Mouse (Mus musculus) hindbrain, embryonic 13.5 days (tissue): ENCODE data around the gene Wipf2. TPM values are rescaled to one million over a fixed set of nuclear protein-coding genes. Genes with fewer than 3 reads are reported as not detected.
"Not testable (repeated sequence)": the region's sequence is repeated elsewhere in the genome, so short reads cannot be mapped to it uniquely, and the experiment has no call there.

Source experiments
- ATAC-seq: fragments of 200-750 bp; cut with Nextera tagmentation; 2 replicates; pipeline ENCODE4 v1.8.0; 2017; ENCODE audit warnings: moderate TSS enrichment; ENCODE audit not compliant: low FRiP score
- H3K27ac ChIP-seq: fragments of 300-500 bp; sonication (generic); 2 replicates; pipeline ENCODE4 v1.5.1; 2015; ENCODE audit warnings: inconsistent platforms, mild to moderate bottlenecking, moderate library complexity
- H3K27me3 ChIP-seq: fragments of 300-500 bp; sonication (generic); 2 replicates; pipeline ENCODE4 v1.6.1; 2015; ENCODE audit warnings: mild to moderate bottlenecking, inconsistent platforms
- H3K36me3 ChIP-seq: fragments of 300-500 bp; sonication (generic); 2 replicates; pipeline ENCODE4 v1.6.1; 2015; ENCODE audit warnings: mild to moderate bottlenecking, inconsistent platforms
- H3K4me1 ChIP-seq: fragments of 300-500 bp; sonication (generic); replicated peaks from 2 replicates; pipeline ENCODE4 v1.6.1; 2015; ENCODE audit warnings: inconsistent platforms
- H3K4me2 ChIP-seq: fragments of 300-500 bp; sonication (generic); 2 replicates; pipeline ENCODE4 v1.6.1; 2015; ENCODE audit warnings: inconsistent platforms, mild to moderate bottlenecking, moderate library complexity
- H3K4me3 ChIP-seq: fragments of 300-500 bp; sonication (generic); 2 replicates; pipeline ENCODE4 v1.5.1; 2015; ENCODE audit warnings: mild to moderate bottlenecking, inconsistent platforms
- H3K9ac ChIP-seq: fragments of 300-500 bp; sonication (generic); 2 replicates; pipeline ENCODE4 v1.6.1; 2015; ENCODE audit warnings: mild to moderate bottlenecking, inconsistent platforms
- H3K9me3 ChIP-seq: fragments of 300-500 bp; sonication (generic); 2 replicates; pipeline ENCODE4 v1.6.1; 2016; ENCODE audit warnings: inconsistent platforms
- WGBS: fragments of 180-500 bp; shearing (Covaris S2); methylation state at CpG from one replicate; pipeline ENCODE4 v1.1.7; 2015; 5-methylcytosine and 5-hydroxymethylcytosine counted together
- polyA plus RNA-seq: library from polyadenylated mRNA; unstranded; fragments of >200 nt; fragmentation: Nextera tagmentation; extraction: Ambion mirVana; gene quantifications from 2 replicates; pipeline ENCODE4 v1.2.1, GENCODE M21; 2015

Wipf2 gene
- polyA plus RNA-seq, 1 experiment from 2014 or later, result 5.0 TPM

DNA sequence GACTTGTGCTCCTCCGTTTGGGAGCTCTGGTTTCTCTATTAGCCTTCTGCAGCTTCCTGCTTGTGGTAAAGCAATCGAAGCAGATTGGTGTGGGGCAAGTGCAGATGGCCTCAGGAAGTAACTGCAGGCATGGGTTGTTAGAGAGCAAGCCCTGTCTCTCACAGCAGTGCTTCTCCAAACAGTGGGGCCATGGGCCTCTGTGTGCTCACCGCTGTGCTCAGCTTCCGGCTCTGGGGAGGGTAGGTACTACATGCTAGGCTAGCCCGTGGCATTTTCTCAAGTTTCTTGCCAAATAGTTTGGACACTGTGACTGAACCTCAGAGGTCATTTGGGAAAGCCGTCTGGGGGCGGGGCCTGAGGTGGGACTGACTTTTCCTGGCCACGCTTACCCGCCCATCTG, 54.8 kb downstream of the Wipf2 start:
- no peak overlapping the region for H3K27ac ChIP-seq
- H3K4me3 ChIP-seq, result no peak overlapping the region
- no peak overlapping the region for H3K4me2 ChIP-seq
- H3K4me1 ChIP-seq, result peaks cover 24% of the 10 kb centered on the region
- no peaks in the 10 kb centered on the region for H3K9me3 ChIP-seq
- H3K9ac ChIP-seq, result peak overlapping the region; percentile 35; the same call in 1 of the 2 replicates
- WGBS, result 88% methylated on average over 9 of the region's 9 CpGs
- no peaks in the 10 kb centered on the region for H3K27me3 ChIP-seq
- no peak for ATAC-seq
- no peaks in the 10 kb centered on the region for H3K36me3 ChIP-seq

DNA sequence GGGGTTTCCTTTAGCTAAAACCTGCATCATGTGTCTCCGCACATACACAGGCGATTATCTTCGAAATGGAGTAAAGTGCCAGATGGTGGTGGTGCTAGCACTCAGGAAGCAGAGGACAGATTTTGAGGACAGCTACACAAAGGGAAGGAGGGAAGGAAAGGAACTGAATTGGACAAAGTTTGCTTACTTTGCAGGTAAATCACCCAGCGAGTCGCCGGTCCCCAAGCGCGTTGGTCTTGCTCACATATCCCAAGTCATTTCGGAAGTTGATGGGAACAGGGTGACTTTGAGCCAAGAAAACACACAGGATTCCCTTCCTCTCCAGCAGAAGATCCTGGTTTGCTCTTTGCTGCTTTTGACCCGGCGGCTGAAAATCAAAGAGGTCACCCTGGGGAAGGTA, 55.6 kb downstream of the Wipf2 start:
- no peak overlapping the region for H3K27ac ChIP-seq
- H3K4me1 ChIP-seq, result peaks cover 32% of the 10 kb centered on the region
- ATAC-seq, result no peak
- no peaks in the 10 kb centered on the region for H3K36me3 ChIP-seq
- no peak overlapping the region for H3K4me2 ChIP-seq
- H3K9me3 ChIP-seq, result no peaks in the 10 kb centered on the region
- WGBS, result 94% methylated on average over 11 of the region's 11 CpGs
- no peak overlapping the region for H3K9ac ChIP-seq
- no peak overlapping the region for H3K4me3 ChIP-seq
- H3K27me3 ChIP-seq, result no peaks in the 10 kb centered on the region

DNA sequence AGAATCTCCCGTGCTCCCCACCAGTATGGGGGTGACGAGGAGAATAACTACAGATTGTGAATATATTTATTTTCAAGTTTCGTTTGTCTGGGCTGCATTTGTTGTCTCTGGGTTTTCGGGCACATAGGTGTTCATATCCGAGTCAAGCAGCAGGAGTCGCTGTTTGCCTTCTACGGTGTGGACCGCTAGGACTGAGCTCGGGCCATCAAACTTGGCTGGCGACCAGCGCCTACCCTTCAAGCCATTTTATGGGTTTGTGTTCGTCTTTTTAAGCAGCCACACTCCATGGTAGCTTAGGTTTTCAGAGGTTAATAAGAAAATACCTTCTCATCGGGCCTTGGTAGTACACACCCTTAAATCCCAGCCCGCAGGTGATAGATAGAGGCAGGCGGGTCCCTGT, 58.4 kb downstream of the Wipf2 start:
- 54% methylated on average over 15 of the region's 15 CpGs for WGBS
- not testable (repeated sequence) for H3K9ac ChIP-seq, H3K4me3 ChIP-seq, H3K27me3 ChIP-seq, H3K9me3 ChIP-seq, ATAC-seq, H3K27ac ChIP-seq, H3K36me3 ChIP-seq, H3K4me2 ChIP-seq
- peaks cover 53% of the 10 kb centered on the region for H3K4me1 ChIP-seq

DNA sequence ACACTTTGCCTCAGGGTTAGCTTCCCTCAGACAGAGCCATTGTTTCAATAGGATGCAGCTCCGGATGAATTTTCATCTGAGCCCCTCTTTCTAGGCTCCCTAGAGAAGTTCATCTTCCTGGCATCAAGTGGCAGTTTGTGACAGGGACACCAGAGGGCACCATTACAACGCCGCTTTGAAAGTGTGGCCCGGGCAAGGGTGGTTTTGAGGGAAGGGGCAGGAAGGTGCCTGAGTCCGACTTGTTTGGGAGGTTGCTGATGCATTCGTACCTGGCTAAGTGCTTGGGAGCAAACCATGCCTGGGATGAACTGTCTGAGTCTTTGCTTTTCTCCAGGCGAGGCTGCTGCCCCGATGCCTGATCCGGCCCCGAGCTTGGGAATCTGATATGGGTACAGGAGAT, 58.9 kb downstream of the Wipf2 start:
- not testable (repeated sequence) for H3K4me3 ChIP-seq, H3K9me3 ChIP-seq, H3K27me3 ChIP-seq, H3K9ac ChIP-seq, H3K4me2 ChIP-seq, H3K36me3 ChIP-seq, ATAC-seq
- WGBS, result 43% methylated on average over 10 of the region's 10 CpGs
- peak overlapping the region; percentile 66 for H3K27ac ChIP-seq
- H3K4me1 ChIP-seq, result peaks cover 53% of the 10 kb centered on the region

DNA sequence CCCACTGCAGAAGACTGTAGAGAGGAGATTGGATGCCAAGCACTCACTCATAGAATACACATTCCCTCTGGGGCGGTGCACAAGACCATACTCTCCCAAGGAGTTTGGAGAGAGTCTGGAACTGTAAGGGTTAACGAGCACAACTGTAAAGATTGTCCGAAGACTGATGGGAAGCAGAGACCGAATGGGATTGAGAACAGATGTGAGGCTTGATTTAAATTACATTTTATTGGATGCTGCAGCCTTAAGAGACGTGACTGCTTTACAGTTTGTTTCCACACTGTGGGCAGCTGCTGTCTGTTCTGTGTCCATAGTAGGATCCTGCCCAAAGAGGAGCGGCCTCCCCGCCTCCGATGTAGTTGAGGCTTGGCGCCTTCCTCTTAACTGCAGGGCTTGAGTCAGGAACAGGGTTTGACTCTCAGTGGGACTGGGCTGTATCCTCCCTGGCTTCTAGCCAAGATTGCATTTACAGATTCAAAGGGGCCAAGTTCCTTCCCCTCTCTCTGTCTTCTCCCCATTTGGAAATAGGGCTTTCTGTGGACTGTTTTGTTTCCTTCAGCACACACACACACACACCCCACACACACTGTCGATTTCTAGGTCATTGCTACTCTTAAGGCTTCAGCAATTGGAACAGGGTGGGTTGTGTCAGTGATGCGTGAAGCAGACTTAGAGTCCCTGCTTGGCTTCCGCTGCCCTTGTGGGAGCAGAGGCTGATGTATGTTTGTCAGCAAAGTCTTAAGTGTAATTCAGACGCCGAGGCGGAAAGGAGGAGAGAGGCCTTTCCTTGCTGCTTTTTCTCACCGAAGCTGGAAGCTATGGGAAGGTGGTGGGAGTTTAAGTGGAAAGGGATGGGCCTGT, 59.6 kb downstream of the Wipf2 start:
- Histone ChIP-seq H3K4me1 (peaks cover 60% of the 10 kb centered on the region), H3K27ac (peak overlapping the region; percentile 66), H3K9ac (peak overlapping the region; percentile 3; the same call in 1 of the 2 replicates)
- ATAC-seq, H3K36me3 ChIP-seq, H3K27me3 ChIP-seq, H3K4me3 ChIP-seq, H3K4me2 ChIP-seq, H3K9me3 ChIP-seq: not testable (repeated sequence)
- 45% methylated on average over 16 of the region's 16 CpGs for WGBS

DNA sequence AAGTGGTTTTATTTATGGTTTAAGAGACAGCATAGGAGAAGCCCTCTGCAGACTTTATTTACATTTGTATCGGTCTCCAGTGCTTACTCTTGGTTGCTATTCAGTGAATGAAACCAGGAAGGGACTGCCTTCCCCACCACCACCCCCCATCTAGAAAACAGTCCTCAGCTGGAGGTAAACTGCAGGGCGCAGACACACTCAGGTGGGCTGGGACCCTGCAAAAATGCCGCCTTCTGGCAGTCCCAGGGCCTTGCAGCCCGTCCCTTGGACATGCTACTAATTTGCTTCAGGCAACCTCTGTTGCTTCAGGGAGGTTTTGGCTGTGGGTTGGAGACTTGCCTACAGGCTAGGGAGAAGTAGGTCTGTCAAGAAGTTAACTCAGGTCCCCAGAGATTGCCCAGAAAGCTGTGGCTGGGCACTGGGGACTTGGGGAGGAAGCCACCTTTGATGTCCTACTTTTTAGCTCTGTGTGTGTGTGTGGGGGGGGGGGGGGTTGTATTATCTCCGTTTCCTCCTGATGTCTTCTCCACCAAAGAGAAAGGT, 61.3 kb downstream of the Wipf2 start:
- peak overlapping the region; percentile 67 for H3K27ac ChIP-seq
- no peak overlapping the region for H3K4me3 ChIP-seq
- H3K4me2 ChIP-seq, result 0 out of 2 replicates have a peak overlapping the region, but pooled peaks have one; percentile 9
- no peak for ATAC-seq
- no peaks in the 10 kb centered on the region for H3K9me3 ChIP-seq
- no peaks in the 10 kb centered on the region for H3K27me3 ChIP-seq
- H3K4me1 ChIP-seq, result peaks cover 76% of the 10 kb centered on the region
- no peak overlapping the region for H3K9ac ChIP-seq
- 37% methylated on average over 5 of the region's 5 CpGs for WGBS
- H3K36me3 ChIP-seq, result no peaks in the 10 kb centered on the region

DNA sequence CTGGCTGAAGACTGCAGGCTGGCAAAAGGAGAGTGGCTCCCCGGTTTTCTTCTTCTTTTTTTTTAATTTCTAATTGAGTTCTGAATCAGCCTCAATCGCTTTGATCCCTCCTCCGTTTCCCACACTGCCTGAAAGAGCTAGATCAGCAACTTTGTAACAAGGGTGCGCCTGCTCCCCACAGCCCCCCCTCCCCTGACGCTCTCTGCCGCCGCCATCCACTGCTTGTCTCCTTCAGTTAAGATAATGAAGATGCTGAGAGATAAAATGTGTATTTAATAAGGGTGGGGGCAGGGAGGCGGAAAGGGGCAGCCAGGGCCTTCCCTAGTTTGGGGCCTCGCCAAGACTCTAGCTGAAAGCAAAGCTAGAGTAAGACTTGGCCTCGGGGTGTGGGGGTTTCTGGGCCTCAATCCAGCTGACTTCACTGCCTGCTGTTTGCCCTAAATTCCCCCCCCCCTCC, 61.9 kb downstream of the Wipf2 start:
- 5% methylated on average over 10 of the region's 10 CpGs for WGBS
- no peak for ATAC-seq
- Histone ChIP-seq H3K9me3 (no peaks in the 10 kb centered on the region), H3K4me1 (peaks cover 82% of the 10 kb centered on the region), H3K27me3 (no peaks in the 10 kb centered on the region), H3K4me3 (no peak overlapping the region), H3K4me2 (peak overlapping the region; percentile 9), H3K27ac (peak overlapping the region; percentile 67), H3K36me3 (no peaks in the 10 kb centered on the region), H3K9ac (peak overlapping the region; percentile 51; the same call in 1 of the 2 replicates)

DNA sequence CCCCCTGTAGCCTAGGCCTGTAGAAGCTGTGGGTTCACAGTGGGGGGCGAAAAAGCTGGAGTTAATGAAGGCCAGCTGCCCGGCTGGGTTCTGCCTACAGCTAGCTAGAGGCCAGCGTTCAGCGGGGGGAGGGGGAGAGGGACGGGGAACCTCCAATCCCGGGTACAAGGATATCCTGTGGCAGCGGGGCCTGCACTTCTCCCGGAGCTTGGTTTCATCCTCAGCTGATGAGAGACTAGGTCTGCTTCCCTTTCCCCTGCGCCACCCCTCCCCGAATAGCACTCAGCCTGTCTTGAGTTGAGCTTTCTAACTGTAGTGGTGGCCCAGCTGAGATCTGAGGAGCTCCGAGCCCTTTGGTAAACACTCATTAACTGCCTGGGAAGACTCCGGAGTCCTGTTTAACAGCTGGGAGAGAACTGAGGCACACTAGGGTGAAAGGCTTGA, 62.5 kb downstream of the Wipf2 start:
- WGBS, result 5% methylated on average over 12 of the region's 12 CpGs
- Histone ChIP-seq H3K27me3 (no peaks in the 10 kb centered on the region), H3K9me3 (no peaks in the 10 kb centered on the region), H3K36me3 (no peaks in the 10 kb centered on the region), H3K4me2 (peak overlapping the region; percentile 9), H3K27ac (peak overlapping the region; percentile 67), H3K4me1 (peaks cover 88% of the 10 kb centered on the region), H3K4me3 (no peak overlapping the region), H3K9ac (peak overlapping the region; percentile 51; the same call in 1 of the 2 replicates)
- ATAC-seq, result no peak

DNA sequence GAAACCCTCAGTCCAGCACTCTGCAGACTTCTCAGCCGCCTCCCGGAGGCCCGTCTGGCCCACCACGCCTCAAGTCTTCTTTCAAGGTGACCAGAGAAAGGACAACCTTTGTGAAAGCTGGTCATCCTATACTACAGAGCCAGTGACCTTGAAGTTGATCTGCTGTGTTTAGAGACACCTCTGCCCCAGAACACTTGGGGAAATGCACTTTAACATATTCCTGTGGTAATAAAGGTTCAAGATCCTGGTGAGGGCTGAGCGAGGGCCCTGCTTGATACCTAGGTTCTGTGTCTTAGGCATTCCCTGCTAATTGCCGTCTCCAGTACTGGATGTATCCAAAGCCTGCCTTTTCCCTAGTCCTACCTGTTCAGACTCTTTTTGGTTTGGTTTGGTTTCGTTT, 63.1 kb downstream of the Wipf2 start:
- WGBS, result 62% methylated on average over 7 of the region's 7 CpGs
- no peak overlapping the region for H3K4me3 ChIP-seq
- no peaks in the 10 kb centered on the region for H3K9me3 ChIP-seq
- H3K27ac ChIP-seq, result peak overlapping the region; percentile 67
- no peaks in the 10 kb centered on the region for H3K27me3 ChIP-seq
- 0 out of 2 replicates have a peak overlapping the region, but pooled peaks have one; percentile 29 for H3K9ac ChIP-seq
- ATAC-seq, result no peak
- H3K4me2 ChIP-seq, result no peak overlapping the region
- peaks cover 95% of the 10 kb centered on the region for H3K4me1 ChIP-seq
- no peaks in the 10 kb centered on the region for H3K36me3 ChIP-seq

DNA sequence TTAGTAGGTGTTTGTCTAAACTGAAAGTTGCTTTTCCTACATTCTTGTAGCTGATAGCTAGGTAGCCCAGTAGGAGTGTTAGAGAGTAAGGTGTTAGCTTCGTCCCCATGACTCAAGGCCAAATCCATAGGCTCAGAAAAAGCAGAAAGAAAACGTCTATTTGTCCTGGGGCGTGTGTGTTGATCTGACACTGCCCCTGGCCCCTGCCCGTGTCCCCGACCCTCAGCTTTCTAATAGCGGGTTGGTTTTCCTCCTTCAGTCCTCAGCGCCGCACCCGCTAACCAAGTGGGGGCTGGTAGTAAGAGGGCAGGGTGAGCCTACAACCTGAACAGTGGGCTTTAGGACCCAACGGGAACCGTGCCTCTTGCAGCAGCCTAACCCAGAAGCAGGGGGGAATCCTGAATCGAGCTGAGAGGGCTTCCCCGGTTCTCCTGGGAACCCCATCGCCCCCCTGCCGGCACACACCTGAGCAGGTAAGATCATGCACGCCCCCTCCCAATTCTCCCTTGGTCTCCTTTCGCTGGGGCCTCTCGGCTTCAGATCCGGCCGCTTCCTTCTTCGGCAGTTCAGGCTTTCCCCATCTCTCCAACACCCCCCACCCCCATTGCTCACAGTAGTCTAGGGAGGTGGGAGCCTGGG, 64.1 kb downstream of the Wipf2 start, which contains the start of gene Rara:
Gene Rara (plus strand): TSS at position 381 of the 639 bp plus-strand sequence.
- Histone ChIP-seq H3K36me3 (no peaks in the 10 kb centered on the region), H3K9ac (peak within 1 kb of the TSS; percentile 88), H3K9me3 (no peaks in the 10 kb centered on the region), H3K27me3 (no peaks in the 10 kb centered on the region), H3K4me1 (peaks cover 97% of the 10 kb centered on the region), H3K27ac (peak within 1 kb of the TSS; percentile 75), H3K4me3 (peak within 1 kb of the TSS; percentile 71), H3K4me2 (peak within 1 kb of the TSS; percentile 76)
- ATAC-seq, result no peak; the same call in 1 of the 2 replicates
- WGBS, result 9% methylated on average over 21 of the region's 21 CpGs

DNA sequence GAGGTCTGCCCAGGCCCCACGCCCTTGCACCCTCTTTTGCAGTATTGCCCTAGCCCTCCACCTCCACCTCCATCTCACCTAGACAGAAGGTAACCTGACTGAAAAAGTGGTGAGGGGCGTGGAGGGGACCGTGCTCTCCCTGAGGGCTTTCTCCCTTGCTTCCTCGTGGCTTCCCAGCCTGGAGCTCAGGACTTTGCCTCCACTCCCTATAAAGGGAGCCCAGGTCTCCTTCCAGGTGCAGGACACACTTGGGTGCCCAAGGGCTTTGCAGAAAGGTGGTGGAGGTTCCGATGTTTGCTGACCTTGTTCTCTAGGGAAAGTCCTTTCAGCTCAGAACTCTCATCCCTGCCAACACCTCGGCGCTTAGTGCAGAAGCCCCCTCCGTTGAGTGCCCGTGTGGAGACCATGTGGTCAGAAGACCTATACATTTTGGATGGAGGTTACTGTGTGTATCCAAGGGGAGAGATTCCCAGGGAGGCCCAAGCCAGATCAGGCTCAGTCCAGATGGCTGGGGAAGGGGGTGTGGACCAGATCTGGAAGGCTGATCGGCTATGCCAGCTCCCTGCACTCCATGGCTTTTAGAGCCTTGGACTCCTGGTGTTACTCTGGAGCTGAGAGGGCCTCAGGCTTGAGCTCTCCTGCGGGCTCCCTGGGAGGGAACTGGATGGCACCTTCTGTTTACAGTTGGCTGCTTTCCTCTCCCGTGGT, 64.9 kb downstream of the Wipf2 start:
- no peak; the same call in 1 of the 2 replicates for ATAC-seq
- H3K27ac ChIP-seq, result peak overlapping the region; percentile 75
- 10% methylated on average over 12 of the region's 12 CpGs for WGBS
- peaks cover 97% of the 10 kb centered on the region for H3K4me1 ChIP-seq
- H3K4me3 ChIP-seq, result peak overlapping the region; percentile 71
- H3K27me3 ChIP-seq, result no peaks in the 10 kb centered on the region
- H3K9me3 ChIP-seq, result no peaks in the 10 kb centered on the region
- peak overlapping the region; percentile 88 for H3K9ac ChIP-seq
- peak overlapping the region; percentile 76 for H3K4me2 ChIP-seq
- no peaks in the 10 kb centered on the region for H3K36me3 ChIP-seq

DNA sequence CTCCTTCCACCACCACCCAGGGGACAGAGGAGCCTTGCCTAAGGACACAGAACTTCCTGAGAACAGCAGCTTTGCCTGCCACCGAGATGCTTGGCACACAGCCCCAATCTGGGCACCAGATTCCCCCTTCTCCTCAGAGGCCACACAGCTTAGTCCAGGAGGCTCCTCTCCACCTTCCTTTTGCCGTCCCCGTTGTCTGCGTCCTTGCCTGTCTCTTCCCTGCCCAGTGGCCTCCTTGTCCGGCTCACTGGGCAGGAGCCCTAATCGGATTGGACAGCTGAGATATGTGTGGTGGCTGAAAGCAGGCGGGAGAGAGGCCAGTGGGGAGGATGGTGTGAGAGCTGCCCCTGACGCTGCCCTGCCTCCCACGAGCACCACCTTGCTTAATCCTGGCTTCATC, 66.1 kb downstream of the Wipf2 start:
- Histone ChIP-seq H3K9me3 (no peaks in the 10 kb centered on the region), H3K4me2 (peak overlapping the region; percentile 76), H3K9ac (peak overlapping the region; percentile 88), H3K27me3 (no peaks in the 10 kb centered on the region), H3K36me3 (no peaks in the 10 kb centered on the region), H3K4me1 (peaks cover 90% of the 10 kb centered on the region), H3K27ac (peak overlapping the region; percentile 75), H3K4me3 (peak overlapping the region; percentile 16)
- no peak for ATAC-seq
- WGBS, result 7% methylated on average over 9 of the region's 9 CpGs
